Mouse (Mus musculus): Measurements from ENCODE around the gene Cby3. TPM values are rescaled to one million over a fixed set of nuclear protein-coding genes. Genes with fewer than 3 reads are reported as not detected.

The Cby3 gene
- total and polyA plus RNA-seq, 3 experiments = not detected

- peak; percentile 97 for TF ChIP-seq POLR2A (IDR thresholded peaks at IDR 0.05; ENCODE audit: low read depth, low read length)
- no peak for TF ChIP-seq PAX5 (IDR thresholded peaks at IDR 0.05; ENCODE audit: low read length)
- no peak for TF ChIP-seq ZKSCAN1 (IDR thresholded peaks at IDR 0.05; ENCODE audit: borderline replicate concordance, low read depth, low read length)
- peak; percentile 91 for TF ChIP-seq MYC (IDR thresholded peaks at IDR 0.05; ENCODE audit: low read depth, low read length)
- peak; percentile 71 for TF ChIP-seq USF2 (conservative IDR thresholded peaks at IDR 0.05; ENCODE audit: low read depth, low read length)
- peak; percentile 98 for TF ChIP-seq NELFE (IDR thresholded peaks at IDR 0.05; ENCODE audit: low read depth, low read length)
Observed at GRCm38 (mm10) chr11:50325496-50326301, 28.6 kb upstream of the Cby3 start, which contains the start of gene Canx (continued).

GRCm38 (mm10) chr11:50326302-50326966 lies 27.8 kb upstream of the Cby3 start:
- Histone ChIP-seq H3K9ac (ENCODE audit: insufficient read depth, low read depth) (peak overlapping the region; percentile 82), H3K27me3 (replicated peaks) (no peaks in the 10 kb centered on the region), H3K4me1 (ENCODE audit: control insufficient read depth in 1 of 2, insufficient read depth in 2 of 2) (peaks cover 0 to 37% of the 10 kb centered on the region in 2 experiments; a peak in 3 of 4 replicates), H3K79me2 (replicated peaks; ENCODE audit: control insufficient read depth, extremely low read depth, insufficient read depth, poor library complexity, severe bottlenecking) (peaks cover 47% of the 10 kb centered on the region), H3K9me3 (replicated peaks; ENCODE audit: low read length) (no peaks in the 10 kb centered on the region), H3K27ac (ENCODE audit: insufficient read depth, low read depth) (peak overlapping the region; percentile 40), H3K36me3 (replicated peaks in 1 of 2; ENCODE audit: control insufficient read depth in 1 of 2, insufficient read depth in 1 of 2, low read length in 1 of 2) (peaks cover 3 to 34% of the 10 kb centered on the region in 2 experiments), H3K4me2 (ENCODE audit: insufficient read depth, low read depth, poor library complexity, severe bottlenecking) (peak overlapping the region; percentile 92), H3K4me3 (replicated peaks in 1 of 3; ENCODE audit: low read depth in 2 of 3, low read length in 2 of 3, poor library complexity in 1 of 3) (peak overlapping the region; percentile 58 to 100 (median 66))
- DNase-seq (ENCODE audit: extremely low read depth) = peak; percentile 49
- TF ChIP-seq USF1 (IDR thresholded peaks at IDR 0.05; ENCODE audit: low read depth, low read length) (no peak), POLR2AphosphoS2 (IDR thresholded peaks at IDR 0.05; ENCODE audit: low read depth, low read length) (no peak), POLR2A (IDR thresholded peaks at IDR 0.05; ENCODE audit: low read depth, low read length) (no peak; the same call in 1 of the 2 replicates), MAX (IDR thresholded peaks at IDR 0.05; ENCODE audit: low read length) (no peak), JUND (conservative IDR thresholded peaks at IDR 0.05; ENCODE audit: low read depth, low read length) (no peak; the same call in 1 of the 2 replicates), TBP (conservative IDR thresholded peaks at IDR 0.05; ENCODE audit: low read depth, low read length) (peak; percentile 91), SMC3 (IDR thresholded peaks at IDR 0.05; ENCODE audit: low read depth, low read length) (no peak), PAX5 (IDR thresholded peaks at IDR 0.05; ENCODE audit: low read length) (no peak), HCFC1 (IDR thresholded peaks at IDR 0.05; ENCODE audit: low read depth, low read length) (0 out of 2 replicates have a peak, but pooled peaks have one; percentile 16), SIN3A (IDR thresholded peaks at IDR 0.05; ENCODE audit: low read length) (no peak), E2F4 (IDR thresholded peaks at IDR 0.05; ENCODE audit: insufficient replicate concordance, low read depth, low read length) (no peak), KAT2A (IDR thresholded peaks at IDR 0.05; ENCODE audit: insufficient replicate concordance, low read length) (no peak), NELFE (IDR thresholded peaks at IDR 0.05; ENCODE audit: low read depth, low read length) (peak; percentile 76), TCF12 (IDR thresholded peaks at IDR 0.05; ENCODE audit: low read depth, low read length) (no peak), CHD2 (IDR thresholded peaks at IDR 0.05; ENCODE audit: low read length) (no peak), UBTF (IDR thresholded peaks at IDR 0.05; ENCODE audit: low read depth, low read length) (no peak), ZMIZ1 (IDR thresholded peaks at IDR 0.05; ENCODE audit: low read depth, low read length) (no peak), MXI1 (IDR thresholded peaks at IDR 0.05; ENCODE audit: low read depth, low read length) (no peak), MAFK (IDR thresholded peaks at IDR 0.05; ENCODE audit: insufficient replicate concordance, low read length) (no peak), RCOR1 (conservative IDR thresholded peaks at IDR 0.05; ENCODE audit: low read depth, low read length) (no peak), ZNF384 (IDR thresholded peaks at IDR 0.05; ENCODE audit: low read depth, low read length) (no peak), CTCF (conservative IDR thresholded peaks at IDR 0.05 in 1 of 2, IDR thresholded peaks at IDR 0.05 in 1 of 2; ENCODE audit: low read depth in 2 of 2, low read length in 2 of 2) (no peak), CHD1 (IDR thresholded peaks at IDR 0.05; ENCODE audit: low read depth, low read length) (peak; percentile 77; the same call in 1 of the 2 replicates), ETS1 (conservative IDR thresholded peaks at IDR 0.05; ENCODE audit: low read depth, low read length) (no peak), MYC (IDR thresholded peaks at IDR 0.05; ENCODE audit: low read depth, low read length) (0 out of 2 replicates have a peak, but pooled peaks have one; percentile 16), BHLHE40 (IDR thresholded peaks at IDR 0.05; ENCODE audit: low read depth, low read length) (no peak), ZC3H11A (IDR thresholded peaks at IDR 0.05; ENCODE audit: low read depth, low read length) (no peak), MEF2A (IDR thresholded peaks at IDR 0.05; ENCODE audit: borderline replicate concordance, low read depth, low read length) (no peak)
- in situ Hi-C loops (cut with MboI; ENCODE audit: low pct_ligation_motif_present, low pct_unique_long_range_greater_than_20kb, low sequenced_read_pairs) = loop anchor here (5.0 kb wide), 1 partner anchor 36 kb away; no protein-coding TSS in a partner anchor
- dilution Hi-C loops (cut with MboI; ENCODE audit: extremely low pct_ligation_motif_present, extremely low pct_unique_long_range_greater_than_20kb, low sequenced_read_pairs) = no loop called here

Data from CH12.LX (cell line).